Mouse (Mus musculus): ENCODE results near the gene Gm49337.
A peak's percentile ranks its signal among the peaks of the same experiment; 100 is the strongest.

Gm49337 gene

GRCm38 (mm10) chr4:116342119-116342518 is 168.9 kb downstream of the Gm49337 start:
- DNase-seq: peak; percentile 76
